Comparison of ENCODE assay signal across 24 mouse cellular contexts in genomic region chr8:122515699-122516098, GRCm38 (mm10). TPM values are rescaled to one million over a fixed set of nuclear protein-coding genes. Genes with fewer than 3 reads are reported as not detected.
DNase-seq lines count a peak whose midpoint lies in the region; ATAC-seq and TF ChIP-seq lines count a peak whose summit lies in the region.
"Had no signal": no experiment of that assay in that cellular context is flagged by ENCODE, and none has a peak within 500 bp of the region (broad histone marks: within the 10 kb centered on the region; RNA-seq: fewer than 3 reads in every experiment).

No protein-coding gene starts in this region.

- intact Hi-C loops in heart, postnatal 14 days (cut with DNase I): loop anchor here (5.0 kb wide), 1 partner anchor 297 kb away; no protein-coding TSS in a partner anchor

- no peak for TF ChIP-seq CTCF in kidney, adult 2 months (conservative IDR thresholded peaks at IDR 0.05; ENCODE audit: insufficient read depth, insufficient read length, low read depth, low read length)

- ATAC-seq in forebrain, embryonic 12.5 days (ENCODE audit: low FRiP score): no peak
- ATAC-seq in heart, embryonic 12.5 days (ENCODE audit: insufficient number of reproducible peaks, low FRiP score): no peak
- ATAC-seq: activated CD4-positive, CD25-positive, alpha-beta regulatory T cell, adult 4 months; forebrain, embryonic 14.5 days; midbrain, embryonic 15.5 days had no signal

- H3K27ac ChIP-seq in forebrain, embryonic 10.5 days: 0 out of 2 replicates have a peak overlapping the region, but pooled peaks have one; percentile 30
- no peak overlapping the region for H3K27ac ChIP-seq in forebrain, embryonic 12.5 days
- no peak overlapping the region for H3K27ac ChIP-seq in heart, embryonic 12.5 days (ENCODE audit: poor library complexity, severe bottlenecking)
- H3K27ac ChIP-seq in kidney, adult 2 months (ENCODE audit: insufficient read depth, low read depth, low read length): peak overlapping the region; percentile 12; the same call in 1 of the 2 replicates
- peak overlapping the region; percentile 76 for H3K27ac ChIP-seq in brown adipose tissue, adult 24 weeks (replicated peaks; ENCODE audit: low read depth, low read length)
- H3K27ac ChIP-seq: embryonic facial prominence, embryonic 12.5 days; hindbrain, embryonic 13.5 days; liver, embryonic 13.5 days; macrophage; midbrain, embryonic 15.5 days; neural tube, embryonic 13.5 days had no signal

- no peak for DNase-seq in forebrain, embryonic 10.5 days (ENCODE audit: extremely low spot score, low spot score)
- DNase-seq in heart, postnatal 14 days: no peak
- DNase-seq in kidney, adult 2 months: peak; percentile 77
- DNase-seq in kidney, postnatal 14 days: no peak
- no peak for DNase-seq in frontal cortex, postnatal 36 days (ENCODE audit: low spot score in 2 of 2)
- DNase-seq: adrenal gland, adult 8-10 months; cerebellum, adult 18-20 months; cerebellum, postnatal 14 days; gastrocnemius, postnatal 10 days; liver, embryonic 13.5 days; thymus, postnatal 14 days had no signal

- H3K4me1 ChIP-seq in forebrain, embryonic 10.5 days: peaks cover 40% of the 10 kb centered on the region
- peaks cover 14% of the 10 kb centered on the region for H3K4me1 ChIP-seq in forebrain, embryonic 12.5 days
- peaks cover 78% of the 10 kb centered on the region for H3K4me1 ChIP-seq in heart, embryonic 12.5 days (replicated peaks)
- H3K4me1 ChIP-seq in kidney, adult 2 months (ENCODE audit: control insufficient read depth, insufficient read depth, low read length): peaks cover 24% of the 10 kb centered on the region
- H3K4me1 ChIP-seq in brown adipose tissue, adult 24 weeks (ENCODE audit: control insufficient read depth, insufficient read depth, insufficient read length, low read length): peaks cover 54% of the 10 kb centered on the region
- H3K4me1 ChIP-seq: midbrain, embryonic 15.5 days had no signal

- H3K4me3 ChIP-seq in forebrain, embryonic 10.5 days: no peak overlapping the region
- H3K4me3 ChIP-seq in forebrain, embryonic 12.5 days (replicated peaks): no peak overlapping the region
- no peak overlapping the region for H3K4me3 ChIP-seq in heart, embryonic 12.5 days
- no peak overlapping the region for H3K4me3 ChIP-seq in kidney, adult 2 months (ENCODE audit: insufficient read depth, low read depth, low read length)
- no peak overlapping the region for H3K4me3 ChIP-seq in brown adipose tissue, adult 24 weeks (ENCODE audit: insufficient read depth, low read depth, low read length)
- H3K4me3 ChIP-seq: embryonic facial prominence, embryonic 12.5 days; hindbrain, embryonic 13.5 days; liver, embryonic 13.5 days; midbrain, embryonic 15.5 days; myocyte; neural tube, embryonic 13.5 days had no signal

- no peak overlapping the region for H3K4me2 ChIP-seq in forebrain, embryonic 12.5 days
- H3K4me2 ChIP-seq in heart, embryonic 12.5 days: no peak overlapping the region
- H3K4me2 ChIP-seq: embryonic facial prominence, embryonic 12.5 days; hindbrain, embryonic 13.5 days; liver, embryonic 13.5 days; midbrain, embryonic 15.5 days; neural tube, embryonic 13.5 days had no signal

- TF ChIP-seq POLR2A in kidney, adult 2 months (IDR thresholded peaks at IDR 0.05; ENCODE audit: low read depth, low read length): no peak

- no peaks in the 10 kb centered on the region; the same call in 1 of the 2 replicates for H3K36me3 ChIP-seq in forebrain, embryonic 10.5 days (replicated peaks)
- no peaks in the 10 kb centered on the region for H3K36me3 ChIP-seq in forebrain, embryonic 12.5 days (replicated peaks)
- H3K36me3 ChIP-seq in heart, embryonic 12.5 days: peaks cover 18% of the 10 kb centered on the region
- H3K36me3 ChIP-seq in kidney, adult 2 months (ENCODE audit: control insufficient read depth, insufficient read depth, low read length): no peaks in the 10 kb centered on the region
- H3K36me3 ChIP-seq: embryonic facial prominence, embryonic 12.5 days; hindbrain, embryonic 13.5 days; midbrain, embryonic 15.5 days; neural tube, embryonic 13.5 days had no signal

- no peaks in the 10 kb centered on the region for H3K9me3 ChIP-seq in forebrain, embryonic 10.5 days
- no peaks in the 10 kb centered on the region for H3K9me3 ChIP-seq in forebrain, embryonic 12.5 days
- H3K9me3 ChIP-seq in heart, embryonic 12.5 days (replicated peaks): no peaks in the 10 kb centered on the region
- H3K9me3 ChIP-seq: embryonic facial prominence, embryonic 12.5 days; hindbrain, embryonic 13.5 days; liver, embryonic 13.5 days; midbrain, embryonic 15.5 days; neural tube, embryonic 13.5 days had no signal

- H3K9ac ChIP-seq in forebrain, embryonic 12.5 days: no peak overlapping the region
- 0 out of 2 replicates have a peak overlapping the region, but pooled peaks have one; percentile 30 for H3K9ac ChIP-seq in heart, embryonic 12.5 days
- H3K9ac ChIP-seq: embryonic facial prominence, embryonic 12.5 days; hindbrain, embryonic 13.5 days; liver, embryonic 13.5 days; midbrain, embryonic 15.5 days; neural tube, embryonic 13.5 days had no signal

- 95% methylated on average over 14 of the region's 14 CpGs for WGBS in forebrain, embryonic 10.5 days
- 92% methylated on average over 14 of the region's 14 CpGs for WGBS in forebrain, embryonic 12.5 days
- 85% methylated on average over 14 of the region's 14 CpGs for WGBS in heart, embryonic 12.5 days
- WGBS in kidney, adult 2 months: 58% methylated on average over 14 of the region's 14 CpGs

- H3K27me3 ChIP-seq in forebrain, embryonic 10.5 days (ENCODE audit: poor library complexity, severe bottlenecking): no peaks in the 10 kb centered on the region
- H3K27me3 ChIP-seq in forebrain, embryonic 12.5 days: no peaks in the 10 kb centered on the region
- no peaks in the 10 kb centered on the region for H3K27me3 ChIP-seq in heart, embryonic 12.5 days (replicated peaks)
- no peaks in the 10 kb centered on the region for H3K27me3 ChIP-seq in kidney, adult 2 months (replicated peaks; ENCODE audit: control insufficient read depth, insufficient read depth, low read length)
- H3K27me3 ChIP-seq: embryonic facial prominence, embryonic 12.5 days; hindbrain, embryonic 13.5 days; liver, embryonic 13.5 days; midbrain, embryonic 15.5 days; neural tube, embryonic 13.5 days had no signal

RNA-seq across cellular contexts. Expression of gene Piezo1, which starts 35.4 kb away (rescaled TPM):
- polyA plus RNA-seq in forebrain, embryonic 10.5 days (2016; fragmentation: Nextera tagmentation; extraction: Ambion mirVana): 6.1 and 8.8 TPM in 2 replicates
- 4.7 and 4.9 TPM in 2 replicates for polyA plus RNA-seq in forebrain, embryonic 12.5 days (2016; fragmentation: Nextera tagmentation; extraction: Ambion mirVana)
- polyA plus RNA-seq in heart, embryonic 12.5 days (2016; fragmentation: Nextera tagmentation; extraction: Ambion mirVana): 25.5 and 27.8 TPM in 2 replicates
- 10 to 100 TPM; 27.2 to 30.2 TPM for total RNA-seq in heart, postnatal 14 days (2021)
- 102 and 121 TPM in 2 replicates for polyA plus RNA-seq in kidney, adult 2 months (2012; rRNA removed)
- 14.7 and 20.4 TPM in 2 replicates for polyA plus RNA-seq in brown adipose tissue, adult 24 weeks (2012; ENCODE audit: insufficient read depth, insufficient read length, missing spikeins)

RNA-seq across cellular contexts. Expression of gene Ctu2, which starts 39.8 kb away (rescaled TPM):
- polyA plus RNA-seq in forebrain, embryonic 10.5 days (2016; fragmentation: Nextera tagmentation; extraction: Ambion mirVana): 84.7 and 89.1 TPM in 2 replicates
- polyA plus RNA-seq in forebrain, embryonic 12.5 days (2016; fragmentation: Nextera tagmentation; extraction: Ambion mirVana): 79.6 and 83.2 TPM in 2 replicates
- polyA plus RNA-seq in heart, embryonic 12.5 days (2016; fragmentation: Nextera tagmentation; extraction: Ambion mirVana): 30.0 and 31.1 TPM in 2 replicates
- total RNA-seq in heart, postnatal 14 days (2021): 10 to 100 TPM; 10.8 TPM
- 16.8 and 21.1 TPM in 2 replicates for polyA plus RNA-seq in kidney, adult 2 months (2012; rRNA removed)
- 13.8 and 15.1 TPM in 2 replicates for polyA plus RNA-seq in brown adipose tissue, adult 24 weeks (2012; ENCODE audit: insufficient read depth, insufficient read length, missing spikeins)

RNA-seq across cellular contexts. Expression of gene Rnf166, which starts 39.8 kb away (rescaled TPM):
- 31.0 and 33.0 TPM in 2 replicates for polyA plus RNA-seq in forebrain, embryonic 10.5 days (2016; fragmentation: Nextera tagmentation; extraction: Ambion mirVana)
- polyA plus RNA-seq in forebrain, embryonic 12.5 days (2016; fragmentation: Nextera tagmentation; extraction: Ambion mirVana): 35.1 and 35.4 TPM in 2 replicates
- 33.7 and 39.7 TPM in 2 replicates for polyA plus RNA-seq in heart, embryonic 12.5 days (2016; fragmentation: Nextera tagmentation; extraction: Ambion mirVana)
- total RNA-seq in heart, postnatal 14 days (2021): 10 to 100 TPM; 28.7 to 28.9 TPM
- polyA plus RNA-seq in kidney, adult 2 months (2012; rRNA removed): 64.4 and 64.5 TPM in 2 replicates
- 19.0 and 28.7 TPM in 2 replicates for polyA plus RNA-seq in brown adipose tissue, adult 24 weeks (2012; ENCODE audit: insufficient read depth, insufficient read length, missing spikeins)

RNA-seq across cellular contexts. Expression of gene Cdt1, which starts 52.1 kb away (rescaled TPM):
- polyA plus RNA-seq in forebrain, embryonic 10.5 days (2016; fragmentation: Nextera tagmentation; extraction: Ambion mirVana): 73.2 and 79.8 TPM in 2 replicates
- 43.7 and 46.0 TPM in 2 replicates for polyA plus RNA-seq in forebrain, embryonic 12.5 days (2016; fragmentation: Nextera tagmentation; extraction: Ambion mirVana)
- polyA plus RNA-seq in heart, embryonic 12.5 days (2016; fragmentation: Nextera tagmentation; extraction: Ambion mirVana): 36.9 and 38.9 TPM in 2 replicates
- total RNA-seq in heart, postnatal 14 days (2021): 1 to 10 TPM; 3.6 to 4.6 TPM
- polyA plus RNA-seq in kidney, adult 2 months (2012; rRNA removed): 7.1 and 8.6 TPM in 2 replicates
- 0.48 and 0.58 TPM in 2 replicates for polyA plus RNA-seq in brown adipose tissue, adult 24 weeks (2012; ENCODE audit: insufficient read depth, insufficient read length, missing spikeins)

RNA-seq across cellular contexts. Expression of gene Snai3, which starts 55.2 kb away (rescaled TPM):
- 0.18 and 0.22 TPM in 2 replicates for polyA plus RNA-seq in forebrain, embryonic 10.5 days (2016; fragmentation: Nextera tagmentation; extraction: Ambion mirVana)
- polyA plus RNA-seq in forebrain, embryonic 12.5 days (2016; fragmentation: Nextera tagmentation; extraction: Ambion mirVana): 0.15 TPM in 1 of 2 replicates, not detected in the other
- 2.1 and 2.3 TPM in 2 replicates for polyA plus RNA-seq in heart, embryonic 12.5 days (2016; fragmentation: Nextera tagmentation; extraction: Ambion mirVana)
- total RNA-seq in heart, postnatal 14 days (2021): 1 to 10 TPM; 1.1 to 1.6 TPM
- 1.6 and 1.7 TPM in 2 replicates for polyA plus RNA-seq in kidney, adult 2 months (2012; rRNA removed)
- polyA plus RNA-seq in brown adipose tissue, adult 24 weeks (2012; ENCODE audit: insufficient read depth, insufficient read length, missing spikeins): not detected in 2 replicates
- total RNA-seq: adrenal gland, adult 8-10 months; layer of hippocampus, adult 8-10 months; left cerebral cortex, postnatal 14 days had no signal
- polyA plus RNA-seq: forebrain, embryonic 14.5 days; hindbrain, embryonic 13.5 days; macrophage; midbrain, embryonic 15.5 days had no signal

Comparison
In these comparisons a context has a peak if more than half of its experiments do, and no peak if none do; other contexts are left out.
1. H3K27ac ChIP-seq: peak in forebrain, embryonic 10.5 days (single experiment), kidney, adult 2 months (single experiment) and brown adipose tissue, adult 24 weeks (single experiment); none in forebrain, embryonic 12.5 days (single experiment) and heart, embryonic 12.5 days (single experiment).